Mouse (Mus musculus) kidney, embryonic 14.5 days (tissue): ENCODE data around the gene Slc5a5. TPM values are rescaled to one million over a fixed set of nuclear protein-coding genes. Genes with fewer than 3 reads are reported as not detected.

Experiments used
- ATAC-seq: fragments of 200-750 bp; cut with Nextera tagmentation; 2 replicates; pipeline ENCODE4 v1.8.0; 2017; ENCODE audit warnings: moderate number of reproducible peaks, mild to moderate bottlenecking, moderate TSS enrichment, moderate library complexity; ENCODE audit not compliant: low FRiP score, low TSS enrichment
- H3K27ac ChIP-seq: fragments of 300-500 bp; sonication (generic); 2 replicates; pipeline ENCODE4 v1.5.1; 2014; ENCODE audit warnings: low read depth, mild to moderate bottlenecking, low read length, moderate library complexity, mixed read lengths
- H3K27me3 ChIP-seq: fragments of 300-500 bp; sonication (generic); 2 replicates; pipeline ENCODE4 v1.6.1; 2014; ENCODE audit warnings: mild to moderate bottlenecking, low read length; ENCODE audit not compliant: control insufficient read depth, insufficient read depth
- H3K36me3 ChIP-seq: fragments of 300-500 bp; sonication (generic); 2 replicates; pipeline ENCODE4 v1.6.1; 2014; ENCODE audit warnings: low read length, mixed read lengths; ENCODE audit not compliant: control insufficient read depth, insufficient read depth
- H3K4me1 ChIP-seq: fragments of 300-500 bp; sonication (generic); 2 replicates; pipeline ENCODE4 v1.6.1; 2014; ENCODE audit warnings: low read length, mixed read lengths; ENCODE audit not compliant: control insufficient read depth, insufficient read depth
- H3K4me2 ChIP-seq: fragments of 300-500 bp; sonication (generic); replicated peaks from 2 replicates; pipeline ENCODE4 v1.6.1; 2014; ENCODE audit warnings: low read depth, mild to moderate bottlenecking, low read length
- H3K4me3 ChIP-seq: fragments of 300-500 bp; sonication (generic); 2 replicates; pipeline ENCODE4 v1.5.1; 2014; ENCODE audit warnings: mild to moderate bottlenecking, low read length
- H3K9ac ChIP-seq: fragments of 300-500 bp; sonication (generic); 2 replicates; pipeline ENCODE4 v1.6.1; 2014; ENCODE audit warnings: low read depth, mild to moderate bottlenecking, low read length, moderate library complexity
- H3K9me3 ChIP-seq: fragments of 300-500 bp; sonication (generic); 2 replicates; pipeline ENCODE4 v1.6.1; 2016; ENCODE audit warnings: low read length; ENCODE audit not compliant: control insufficient read depth
- WGBS: fragments of 180-500 bp; shearing (Covaris S2); extraction: QIAGEN DNeasy Blood & Tissue Kit; methylation state at CpG from one replicate; pipeline ENCODE4 v1.1.7; 2014; 5-methylcytosine and 5-hydroxymethylcytosine counted together
- polyA plus RNA-seq: library from polyadenylated mRNA; unstranded; fragments of >200 nt; fragmentation: Nextera tagmentation; extraction: Ambion mirVana; gene quantifications from 2 replicates; pipeline ENCODE4 v1.2.1, GENCODE M21; 2014

Slc5a5 gene
- polyA plus RNA-seq, 1 experiment from 2014 or later = 0.09 TPM

DNA sequence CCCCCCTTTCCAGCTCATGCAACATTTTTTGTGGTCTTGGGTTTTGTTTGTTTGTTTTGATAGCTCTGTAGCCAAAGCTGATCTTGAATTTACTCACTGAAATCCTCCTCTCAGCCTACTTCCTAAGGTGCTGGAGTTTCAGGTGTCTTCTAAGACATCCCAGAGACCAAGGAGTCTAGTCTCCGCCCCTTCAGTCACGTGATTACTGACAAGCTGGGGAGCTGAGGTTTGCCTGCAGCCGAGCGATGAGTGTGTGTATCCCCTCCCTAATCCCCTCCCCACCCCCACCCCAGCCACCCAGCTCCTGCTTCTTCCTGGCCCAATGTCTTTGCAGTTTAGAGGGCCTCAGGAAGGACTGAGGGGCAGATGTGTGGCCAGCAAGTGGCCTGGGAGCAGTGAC, 35.0 kb downstream of the Slc5a5 start:
- H3K4me2 ChIP-seq = no peak overlapping the region
- peaks cover 10% of the 10 kb centered on the region for H3K4me1 ChIP-seq
- ATAC-seq = no peak
- H3K4me3 ChIP-seq = no peak overlapping the region
- peaks cover 13% of the 10 kb centered on the region for H3K27me3 ChIP-seq
- no peaks in the 10 kb centered on the region for H3K36me3 ChIP-seq
- 16% methylated on average over 4 of the region's 4 CpGs for WGBS
- H3K9me3 ChIP-seq = no peaks in the 10 kb centered on the region
- no peak overlapping the region for H3K9ac ChIP-seq
- no peak overlapping the region for H3K27ac ChIP-seq

DNA sequence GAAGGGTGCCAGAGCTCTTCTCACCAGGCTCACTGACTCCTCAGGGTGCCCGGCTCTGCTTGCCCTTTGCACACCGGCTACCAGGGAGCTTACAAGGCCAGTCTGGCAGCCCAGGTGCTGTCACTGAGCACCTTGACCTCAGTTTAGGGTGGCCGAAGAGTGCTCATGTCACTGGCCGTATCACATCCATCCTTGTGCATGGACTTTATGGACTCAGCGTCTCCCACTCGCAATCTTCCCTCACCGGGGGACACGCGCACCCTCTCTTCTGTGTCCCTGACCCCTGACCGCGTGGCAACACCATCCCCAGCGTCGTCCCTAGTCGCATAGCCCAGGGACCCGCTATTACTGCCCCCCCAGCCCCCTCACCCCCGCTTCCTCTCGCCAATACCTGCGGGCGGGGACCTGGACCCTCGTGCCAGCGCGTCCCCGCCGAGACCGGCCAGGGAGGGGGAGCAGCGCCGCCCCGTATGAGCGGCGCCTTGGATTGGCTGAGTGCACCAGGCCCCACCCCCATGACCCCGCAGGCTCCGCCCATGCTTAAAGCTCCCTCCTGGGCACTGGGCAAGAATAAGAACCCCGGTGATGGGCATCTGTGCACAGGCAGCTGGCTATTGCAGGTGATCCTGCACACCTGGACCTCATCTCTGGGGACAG, 35.9 kb downstream of the Slc5a5 start:
- Histone ChIP-seq H3K27me3 (peaks cover 4% of the 10 kb centered on the region; the same call in 1 of the 2 replicates), H3K4me3 (peak overlapping the region; percentile 43), H3K36me3 (no peaks in the 10 kb centered on the region), H3K9me3 (no peaks in the 10 kb centered on the region), H3K4me1 (peaks cover 8% of the 10 kb centered on the region), H3K4me2 (peak overlapping the region; percentile 85), H3K27ac (no peak overlapping the region), H3K9ac (peak overlapping the region; percentile 51)
- WGBS = 6% methylated on average over 33 of the region's 33 CpGs
- ATAC-seq = peak; percentile 71

DNA sequence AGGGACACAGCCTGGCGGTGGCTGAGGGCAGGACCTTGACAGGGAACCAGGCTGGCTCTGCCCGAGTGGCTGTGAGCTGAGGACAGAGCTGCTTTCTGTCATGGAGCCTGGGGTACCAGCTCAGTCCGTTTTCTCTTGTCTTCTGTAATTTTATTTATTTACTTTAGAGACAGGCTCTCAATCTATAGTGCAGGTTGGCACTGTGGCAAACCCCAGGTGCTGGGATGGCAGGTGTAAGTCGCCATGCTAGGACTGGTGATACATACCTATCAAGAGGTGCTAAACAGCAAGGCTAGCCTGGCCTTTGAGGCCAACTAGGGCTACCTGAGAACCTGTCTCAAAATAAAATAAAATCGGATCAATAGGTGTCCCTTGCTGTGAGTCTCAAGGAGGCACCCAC, 36.5 kb downstream of the Slc5a5 start:
- H3K36me3 ChIP-seq = no peaks in the 10 kb centered on the region
- no peak overlapping the region for H3K27ac ChIP-seq
- H3K4me3 ChIP-seq = no peak overlapping the region
- WGBS = 64% methylated on average over 5 of the region's 5 CpGs
- H3K9ac ChIP-seq = no peak overlapping the region
- peaks cover 8% of the 10 kb centered on the region for H3K4me1 ChIP-seq
- ATAC-seq = no peak
- no peaks in the 10 kb centered on the region for H3K27me3 ChIP-seq
- no peak overlapping the region for H3K4me2 ChIP-seq
- H3K9me3 ChIP-seq = no peaks in the 10 kb centered on the region

DNA sequence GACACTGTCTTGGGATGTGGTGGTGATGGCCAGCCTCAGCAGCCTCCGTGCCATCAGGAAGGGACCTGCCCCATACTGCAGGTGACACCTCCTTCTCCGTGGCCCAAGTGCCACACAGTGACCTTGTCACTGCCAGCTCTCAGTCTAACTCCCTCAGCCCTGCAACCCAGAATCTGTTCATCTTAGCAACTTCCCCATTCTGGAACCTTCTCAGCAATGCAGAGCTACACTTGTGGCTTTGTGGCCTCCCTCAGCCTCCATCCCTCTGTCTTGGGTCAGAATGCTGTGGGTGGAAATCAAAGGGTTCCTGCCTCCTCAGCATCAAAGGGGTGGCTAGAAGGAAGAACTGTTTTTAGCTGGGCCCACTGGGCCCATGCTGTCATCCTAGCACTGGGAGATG, 38.7 kb downstream of the Slc5a5 start:
- Histone ChIP-seq H3K9ac (no peak overlapping the region), H3K27ac (no peak overlapping the region), H3K9me3 (no peaks in the 10 kb centered on the region), H3K4me3 (no peak overlapping the region), H3K27me3 (no peaks in the 10 kb centered on the region), H3K36me3 (no peaks in the 10 kb centered on the region), H3K4me2 (no peak overlapping the region), H3K4me1 (peaks cover 8% of the 10 kb centered on the region)
- 88% methylated on average over 2 of the region's 2 CpGs for whole genome bisulfite sequencing
- no peak for ATAC-seq

DNA sequence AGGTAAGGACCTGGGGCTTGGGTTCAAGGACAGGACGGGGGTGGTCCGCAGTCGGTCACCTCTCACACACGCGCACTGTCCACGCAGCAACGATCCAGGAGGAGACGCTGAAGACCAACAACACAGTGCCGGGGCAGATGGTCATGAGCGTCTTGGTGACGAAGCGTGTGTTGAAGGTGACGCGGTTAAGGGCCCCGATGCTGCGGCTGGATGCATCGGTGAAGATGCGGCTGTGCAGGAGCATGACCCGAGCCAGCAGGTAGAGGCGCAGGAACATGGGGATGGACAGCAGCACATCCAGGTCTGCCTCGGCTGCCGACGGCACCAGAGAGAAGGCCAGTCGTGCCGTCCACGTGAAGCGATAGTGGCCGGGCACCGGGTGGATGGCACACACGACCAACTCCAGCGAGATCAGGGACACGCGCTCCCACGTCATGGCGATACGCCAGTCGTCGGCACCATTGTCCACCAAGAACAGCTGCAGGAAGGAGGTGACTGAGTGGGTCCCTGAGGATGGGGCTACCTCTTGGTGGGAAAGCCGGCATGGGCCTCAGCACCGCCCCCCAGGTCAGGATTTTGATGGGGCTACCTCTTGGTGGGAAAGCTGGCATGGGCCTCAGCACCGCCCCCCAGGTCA, 39.8 kb downstream of the Slc5a5 start:
- H3K4me2 ChIP-seq = no peak overlapping the region
- no peaks in the 10 kb centered on the region for H3K9me3 ChIP-seq
- 90% methylated on average over 41 of the region's 41 CpGs for WGBS
- no peak overlapping the region for H3K27ac ChIP-seq
- H3K27me3 ChIP-seq = no peaks in the 10 kb centered on the region
- H3K9ac ChIP-seq = no peak overlapping the region
- H3K36me3 ChIP-seq = no peaks in the 10 kb centered on the region
- H3K4me3 ChIP-seq = no peak overlapping the region
- H3K4me1 ChIP-seq = peaks cover 4% of the 10 kb centered on the region; the same call in 1 of the 2 replicates
- no peak for ATAC-seq

DNA sequence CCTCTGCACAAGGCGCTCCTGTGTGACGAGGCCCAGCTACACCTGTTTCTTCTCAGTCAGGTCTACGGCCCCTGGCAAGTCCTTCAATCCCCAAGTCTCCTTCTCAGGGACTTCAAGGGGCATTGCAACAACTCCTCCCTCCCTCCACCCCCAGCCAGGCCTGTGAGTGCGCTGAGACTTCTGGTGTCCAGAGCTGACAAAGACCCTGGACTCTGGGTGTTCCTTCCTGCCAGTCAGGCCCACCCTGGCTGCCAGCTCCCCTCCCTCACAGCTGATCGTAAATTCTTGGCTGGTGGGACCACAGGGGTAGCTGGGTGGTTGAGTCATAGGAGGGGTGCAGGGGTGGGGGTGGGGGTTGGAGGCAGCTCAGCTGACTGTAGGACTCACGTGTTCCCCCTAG, 40.7 kb downstream of the Slc5a5 start:
- H3K4me1 ChIP-seq = peaks cover under 1% of the 10 kb centered on the region; the same call in 1 of the 2 replicates
- H3K4me3 ChIP-seq = no peak overlapping the region
- no peaks in the 10 kb centered on the region for H3K27me3 ChIP-seq
- H3K9me3 ChIP-seq = no peaks in the 10 kb centered on the region
- WGBS = 38% methylated on average over 6 of the region's 6 CpGs
- no peaks in the 10 kb centered on the region for H3K36me3 ChIP-seq
- no peak overlapping the region for H3K27ac ChIP-seq
- no peak overlapping the region for H3K9ac ChIP-seq
- no peak overlapping the region for H3K4me2 ChIP-seq
- ATAC-seq = no peak; the same call in 1 of the 2 replicates

DNA sequence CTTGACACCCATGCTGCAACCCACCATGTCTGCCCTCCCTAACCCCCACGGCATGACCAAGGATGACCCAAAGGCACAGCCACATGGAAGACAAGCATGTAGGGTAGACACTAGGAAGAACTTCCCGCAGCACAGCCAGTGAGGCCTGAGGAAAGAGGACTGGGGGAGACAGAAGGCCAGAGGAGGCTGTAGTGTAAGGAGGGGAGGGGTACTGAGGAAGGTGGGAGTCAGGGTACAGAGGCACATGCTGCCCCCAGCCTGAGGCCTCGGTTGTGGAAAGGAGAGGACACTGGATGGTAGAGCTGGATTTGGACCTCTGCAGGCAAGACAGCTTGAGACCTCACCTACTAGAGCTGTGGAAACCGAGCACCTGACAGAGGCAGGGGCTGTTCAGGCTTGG, 41.6 kb downstream of the Slc5a5 start:
- 75% methylated on average over 4 of the region's 4 CpGs for WGBS

DNA sequence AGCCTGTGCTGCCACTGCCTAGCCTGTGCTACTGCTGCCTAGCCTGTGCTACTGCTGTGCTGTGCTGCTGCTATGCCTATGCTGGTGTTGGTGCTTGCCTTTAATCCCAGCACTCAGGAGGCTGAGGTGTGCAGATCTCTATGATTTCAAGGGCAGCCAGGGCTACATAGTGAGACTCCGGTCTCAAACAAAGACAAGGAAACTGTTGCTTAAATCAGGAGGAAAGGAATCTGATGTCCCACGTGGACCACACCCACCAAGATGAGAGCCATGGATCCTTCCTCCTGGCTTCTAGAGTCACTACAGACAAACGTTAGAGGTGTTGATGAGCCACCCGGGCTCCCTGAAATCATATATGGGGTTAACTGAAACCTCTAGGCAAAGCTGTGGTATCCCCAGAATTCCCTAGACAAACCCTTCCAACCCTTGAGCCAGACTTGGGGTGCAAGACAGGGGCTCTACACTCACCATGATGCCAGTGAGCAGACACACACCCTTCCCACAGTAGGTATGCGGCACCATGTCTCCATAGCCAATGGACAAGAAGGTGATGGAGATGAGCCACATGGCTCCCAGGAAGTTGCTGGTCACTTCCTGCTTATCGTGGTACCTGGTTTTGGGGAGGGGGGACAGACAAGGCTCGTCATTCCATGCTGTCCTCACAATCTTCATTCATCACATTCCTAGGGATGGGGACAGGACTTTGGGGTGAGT, 42.3 kb downstream of the Slc5a5 start:
- Histone ChIP-seq H3K27ac (no peak overlapping the region), H3K27me3 (no peaks in the 10 kb centered on the region), H3K4me1 (no peaks in the 10 kb centered on the region), H3K4me2 (no peak overlapping the region), H3K4me3 (no peak overlapping the region), H3K9me3 (no peaks in the 10 kb centered on the region), H3K36me3 (no peaks in the 10 kb centered on the region), H3K9ac (no peak overlapping the region)
- ATAC-seq = no peak
- WGBS = 75% methylated on average over 7 of the region's 7 CpGs

More for the DNA sequence above, 41.6 kb downstream of the Slc5a5 start:
- H3K27me3 ChIP-seq = no peaks in the 10 kb centered on the region
- no peaks in the 10 kb centered on the region for H3K9me3 ChIP-seq
- ATAC-seq = no peak
- no peak overlapping the region for H3K4me3 ChIP-seq
- H3K9ac ChIP-seq = no peak overlapping the region
- no peaks in the 10 kb centered on the region for H3K4me1 ChIP-seq
- no peak overlapping the region for H3K27ac ChIP-seq
- H3K4me2 ChIP-seq = no peak overlapping the region
- H3K36me3 ChIP-seq = no peaks in the 10 kb centered on the region
